Mouse (Mus musculus) embryonic facial prominence, embryonic 12.5 days (tissue): ENCODE data around the gene Gsc2. TPM values are rescaled to one million over a fixed set of nuclear protein-coding genes. Genes with fewer than 3 reads are reported as not detected.

Source experiments
- ATAC-seq: fragments of 200-750 bp; cut with Nextera tagmentation; 2 replicates; pipeline ENCODE4 v1.8.0; 2017; ENCODE audit not compliant: insufficient number of reproducible peaks, insufficient read depth, low FRiP score, low TSS enrichment
- H3K27ac ChIP-seq: fragments of 300-500 bp; sonication (generic); 2 replicates; pipeline ENCODE4 v1.5.1; 2016; ENCODE audit warnings: mild to moderate bottlenecking
- H3K27me3 ChIP-seq: fragments of 300-500 bp; sonication (generic); 2 replicates; pipeline ENCODE4 v1.6.1; 2016; ENCODE audit warnings: mild to moderate bottlenecking, moderate library complexity
- H3K36me3 ChIP-seq: fragments of 300-500 bp; sonication (generic); 2 replicates; pipeline ENCODE4 v1.6.1; 2016; ENCODE audit warnings: mild to moderate bottlenecking
- H3K4me1 ChIP-seq: fragments of 300-500 bp; sonication (generic); 2 replicates; pipeline ENCODE4 v1.6.1; 2016
- H3K4me2 ChIP-seq: fragments of 300-500 bp; sonication (generic); replicated peaks from 2 replicates; pipeline ENCODE4 v1.6.1; 2016; ENCODE audit warnings: mild to moderate bottlenecking, moderate library complexity
- H3K4me3 ChIP-seq: fragments of 300-500 bp; sonication (generic); 2 replicates; pipeline ENCODE4 v1.5.1; 2016; ENCODE audit warnings: mild to moderate bottlenecking
- H3K9ac ChIP-seq: fragments of 300-500 bp; sonication (generic); 2 replicates; pipeline ENCODE4 v1.6.1; 2016; ENCODE audit warnings: mild to moderate bottlenecking, moderate library complexity
- H3K9me3 ChIP-seq: fragments of 300-500 bp; sonication (generic); 2 replicates; pipeline ENCODE4 v1.6.1; 2016; ENCODE audit warnings: mild to moderate bottlenecking, moderate library complexity
- WGBS: fragments of 180-500 bp; shearing (Covaris S2); methylation state at CpG from one replicate; pipeline ENCODE4 v1.1.7; 2016; 5-methylcytosine and 5-hydroxymethylcytosine counted together
- polyA plus RNA-seq: library from polyadenylated mRNA; unstranded; fragments of >200 nt; fragmentation: Nextera tagmentation; extraction: Ambion mirVana; gene quantifications from 2 replicates; pipeline ENCODE4 v1.2.1, GENCODE M21; 2016

Gsc2 gene
- polyA plus RNA-seq, 1 experiment from 2014 or later = not detected

GRCm38 (mm10) chr16:17884116-17884515 lies 30.7 kb downstream of the Gsc2 start:
- Histone ChIP-seq H3K27me3 (no peaks in the 10 kb centered on the region), H3K4me1 (no peaks in the 10 kb centered on the region), H3K27ac (no peak overlapping the region), H3K4me3 (no peak overlapping the region), H3K9ac (no peak overlapping the region), H3K9me3 (no peaks in the 10 kb centered on the region), H3K36me3 (peaks cover 12% of the 10 kb centered on the region), H3K4me2 (no peak overlapping the region)
- ATAC-seq = no peak
- 86% methylated on average over 6 of the region's 6 CpGs for WGBS

- Histone ChIP-seq H3K4me2 (no peak overlapping the region), H3K4me1 (no peaks in the 10 kb centered on the region), H3K9ac (no peak overlapping the region), H3K27ac (no peak overlapping the region), H3K9me3 (no peaks in the 10 kb centered on the region), H3K27me3 (no peaks in the 10 kb centered on the region), H3K36me3 (peaks cover 12% of the 10 kb centered on the region), H3K4me3 (no peak overlapping the region)
- no peak for ATAC-seq
Measured at GRCm38 (mm10) chr16:17882196-17882595, 32.7 kb downstream of the Gsc2 start.

- Histone ChIP-seq H3K9ac (no peak overlapping the region), H3K36me3 (peaks cover 12% of the 10 kb centered on the region)
- 94% methylated on average over 4 of the region's 4 CpGs for WGBS
Measured at GRCm38 (mm10) chr16:17879571-17879970, 35.3 kb downstream of the Gsc2 start.

GRCm38 (mm10) chr16:17876096-17876495 lies 38.8 kb downstream of the Gsc2 start:
- WGBS = 91% methylated on average over 1 of the region's 1 CpGs
- no peaks in the 10 kb centered on the region for H3K9me3 ChIP-seq
- H3K36me3 ChIP-seq = peaks cover 25% of the 10 kb centered on the region
- no peak overlapping the region for H3K27ac ChIP-seq
- no peaks in the 10 kb centered on the region for H3K27me3 ChIP-seq
- no peak for ATAC-seq
- H3K4me3 ChIP-seq = no peak overlapping the region
- no peaks in the 10 kb centered on the region for H3K4me1 ChIP-seq
- H3K4me2 ChIP-seq = no peak overlapping the region
- no peak overlapping the region for H3K9ac ChIP-seq

More at GRCm38 (mm10) chr16:17879571-17879970, 35.3 kb downstream of the Gsc2 start:
- Histone ChIP-seq H3K27me3 (no peaks in the 10 kb centered on the region), H3K4me2 (no peak overlapping the region), H3K4me3 (no peak overlapping the region), H3K4me1 (no peaks in the 10 kb centered on the region), H3K27ac (no peak overlapping the region), H3K9me3 (no peaks in the 10 kb centered on the region)
- no peak for ATAC-seq

- 81% methylated on average over 4 of the region's 4 CpGs for WGBS
- Histone ChIP-seq H3K4me2 (no peak overlapping the region), H3K9me3 (no peaks in the 10 kb centered on the region), H3K27ac (no peak overlapping the region), H3K4me3 (no peak overlapping the region), H3K36me3 (peaks cover 32% of the 10 kb centered on the region), H3K9ac (no peak overlapping the region), H3K4me1 (no peaks in the 10 kb centered on the region), H3K27me3 (no peaks in the 10 kb centered on the region)
- no peak for ATAC-seq
Measured at GRCm38 (mm10) chr16:17875174-17875573, 39.7 kb downstream of the Gsc2 start.

GRCm38 (mm10) chr16:17872995-17873394 lies 41.9 kb downstream of the Gsc2 start:
- Histone ChIP-seq H3K36me3 (peaks cover 50% of the 10 kb centered on the region), H3K27ac (no peak overlapping the region)
- no peak for ATAC-seq

GRCm38 (mm10) chr16:17871248-17871647 lies 43.6 kb downstream of the Gsc2 start:
- Histone ChIP-seq H3K36me3 (peaks cover 50% of the 10 kb centered on the region), H3K4me3 (no peak overlapping the region)

More at GRCm38 (mm10) chr16:17872995-17873394, 41.9 kb downstream of the Gsc2 start:
- Histone ChIP-seq H3K9me3 (no peaks in the 10 kb centered on the region), H3K4me2 (no peak overlapping the region), H3K4me1 (no peaks in the 10 kb centered on the region), H3K27me3 (no peaks in the 10 kb centered on the region), H3K9ac (no peak overlapping the region), H3K4me3 (no peak overlapping the region)
- WGBS = 59% methylated on average over 4 of the region's 4 CpGs

GRCm38 (mm10) chr16:17865770-17866169 lies 49.1 kb downstream of the Gsc2 start:
- no peak for ATAC-seq
- H3K36me3 ChIP-seq = peaks cover 33% of the 10 kb centered on the region

More at GRCm38 (mm10) chr16:17871248-17871647, 43.6 kb downstream of the Gsc2 start:
- Histone ChIP-seq H3K4me2 (no peak overlapping the region), H3K4me1 (no peaks in the 10 kb centered on the region), H3K27me3 (no peaks in the 10 kb centered on the region), H3K9ac (no peak overlapping the region), H3K9me3 (no peaks in the 10 kb centered on the region), H3K27ac (no peak overlapping the region)
- 90% methylated on average over 5 of the region's 5 CpGs for WGBS
- ATAC-seq = no peak

GRCm38 (mm10) chr16:17865293-17865692 lies 49.6 kb downstream of the Gsc2 start:
- no peak overlapping the region for H3K9ac ChIP-seq
- no peaks in the 10 kb centered on the region for H3K27me3 ChIP-seq
- no peaks in the 10 kb centered on the region for H3K9me3 ChIP-seq
- peaks cover 28% of the 10 kb centered on the region for H3K36me3 ChIP-seq
- no peak for ATAC-seq
- no peaks in the 10 kb centered on the region; the same call in 1 of the 2 replicates for H3K4me1 ChIP-seq
- no peak overlapping the region for H3K4me3 ChIP-seq
- WGBS = 88% methylated on average over 2 of the region's 2 CpGs
- no peak overlapping the region for H3K4me2 ChIP-seq
- H3K27ac ChIP-seq = no peak overlapping the region

More at GRCm38 (mm10) chr16:17865770-17866169, 49.1 kb downstream of the Gsc2 start:
- 76% methylated on average over 6 of the region's 6 CpGs for WGBS
- Histone ChIP-seq H3K4me1 (no peaks in the 10 kb centered on the region; the same call in 1 of the 2 replicates), H3K27ac (no peak overlapping the region), H3K9ac (no peak overlapping the region), H3K4me3 (no peak overlapping the region), H3K27me3 (no peaks in the 10 kb centered on the region), H3K4me2 (no peak overlapping the region), H3K9me3 (no peaks in the 10 kb centered on the region)

Other genes with a start within 250 kb of the Gsc2 start
- gene Med15, start 182.2 kb downstream of the Gsc2 start, polyA plus RNA-seq = 44.5 and 48.2 TPM in 2 replicates
- 92.6 and 94.5 TPM in 2 replicates for gene Klhl22, start 155.4 kb downstream of the Gsc2 start, polyA plus RNA-seq
- 47.6 and 49.8 TPM in 2 replicates for gene Scarf2, start 117.8 kb downstream of the Gsc2 start, polyA plus RNA-seq
- gene B830017H08Rik, start 81.9 kb downstream of the Gsc2 start, polyA plus RNA-seq = 0.47 and 0.70 TPM in 2 replicates
- gene Car15, start 76.7 kb downstream of the Gsc2 start, polyA plus RNA-seq = 2.6 and 3.3 TPM in 2 replicates
- gene Gm20518, start 23.4 kb downstream of the Gsc2 start, polyA plus RNA-seq = 0.19 and 0.45 TPM in 2 replicates
- gene Tssk1, start 20.8 kb downstream of the Gsc2 start, polyA plus RNA-seq = 0.06 TPM in 1 of 2 replicates, not detected in the other
- 103 and 105 TPM in 2 replicates for gene Dgcr2, start 16.5 kb downstream of the Gsc2 start, polyA plus RNA-seq
- gene Tssk2, start 16.4 kb downstream of the Gsc2 start, polyA plus RNA-seq = 0.12 TPM in 1 of 2 replicates, not detected in the other
- gene Ess2, start 3.7 kb downstream of the Gsc2 start, polyA plus RNA-seq = 50.7 and 54.0 TPM in 2 replicates
- gene Slc25a1, start 13.2 kb upstream of the Gsc2 start, polyA plus RNA-seq = 88.5 and 89.5 TPM in 2 replicates
- not detected in 2 replicates for gene Vpreb2, start 65.4 kb upstream of the Gsc2 start, polyA plus RNA-seq
- 121 and 129 TPM in 2 replicates for gene Dgcr6, start 137.8 kb upstream of the Gsc2 start, polyA plus RNA-seq
- 11.1 and 11.3 TPM in 2 replicates for gene Prodh, start 175.1 kb upstream of the Gsc2 start, polyA plus RNA-seq
- 3.1 and 3.4 TPM in 2 replicates for gene Rtn4r, start 212.6 kb upstream of the Gsc2 start, polyA plus RNA-seq